Mouse (Mus musculus): Measurements from ENCODE around the gene 1700066M21Rik. TPM values are rescaled to one million over a fixed set of nuclear protein-coding genes. Genes with fewer than 3 reads are reported as not detected.

1700066M21Rik gene
- total and polyA plus RNA-seq, 3 experiments: 9.9 to 11.7 TPM; not detected in 1

- H3K79me2 ChIP-seq (ENCODE audit: control insufficient read depth, insufficient read depth, low read length, poor library complexity): no peaks in the 10 kb centered on the region
- H3K9me3 ChIP-seq (replicated peaks; ENCODE audit: insufficient read depth, low read length): no peaks in the 10 kb centered on the region
- TF ChIP-seq CHD2 (IDR thresholded peaks at IDR 0.05; ENCODE audit: low read length) (no peak), NRF1 (IDR thresholded peaks at IDR 0.05; ENCODE audit: insufficient read depth, low read depth, low read length, poor library complexity, severe bottlenecking) (no peak), MXI1 (IDR thresholded peaks at IDR 0.05; ENCODE audit: low read depth, low read length) (no peak), POLR2A (IDR thresholded peaks at IDR 0.05; ENCODE audit: control insufficient read depth in 1 of 2, insufficient read depth in 1 of 2, low read depth in 1 of 2, low read length in 2 of 2, poor library complexity in 1 of 2) (no peak), KAT2A (conservative IDR thresholded peaks at IDR 0.05; ENCODE audit: low read depth, low read length) (no peak), MAZ (IDR thresholded peaks at IDR 0.05; ENCODE audit: low read depth, low read length) (no peak), ZMIZ1 (IDR thresholded peaks at IDR 0.05; ENCODE audit: low read depth, low read length) (no peak)
- no peaks in the 10 kb centered on the region for H3K36me3 ChIP-seq (ENCODE audit: control insufficient read depth in 1 of 2, insufficient read depth in 2 of 2, low read length in 2 of 2)
- H3K27me3 ChIP-seq (ENCODE audit: control insufficient read depth in 1 of 2, insufficient read depth in 2 of 2, low read length in 2 of 2): no peaks in the 10 kb centered on the region
- no peak overlapping the region for H3K4me3 ChIP-seq (ENCODE audit: control insufficient read depth in 1 of 2, insufficient read depth in 1 of 2, low read depth in 2 of 2, low read length in 2 of 2)
- H3K9ac ChIP-seq (ENCODE audit: control insufficient read depth, low read depth, low read length, poor library complexity, severe bottlenecking): no peak overlapping the region
- DNase-seq (ENCODE audit: low read depth, low spot score): no peak
- H3K27ac ChIP-seq (ENCODE audit: control insufficient read depth, low read depth, low read length): no peak overlapping the region
- no peaks in the 10 kb centered on the region for H3K4me1 ChIP-seq (ENCODE audit: control insufficient read depth in 1 of 2, insufficient read depth in 2 of 2, low read length in 2 of 2)
These were observed 8.3 kb upstream of the 1700066M21Rik start for GRCm38 (mm10) chr1:57369111-57369510.

GRCm38 (mm10) chr1:57370451-57370850 is 7.0 kb upstream of the 1700066M21Rik start:
- Histone ChIP-seq H3K4me1 (ENCODE audit: control insufficient read depth in 1 of 2, insufficient read depth in 2 of 2, low read length in 2 of 2) (peaks cover 0 to 6% of the 10 kb centered on the region in 2 experiments; a peak in 2 of 4 replicates), H3K4me3 (ENCODE audit: control insufficient read depth in 1 of 2, insufficient read depth in 1 of 2, low read depth in 2 of 2, low read length in 2 of 2) (no peak overlapping the region), H3K27ac (ENCODE audit: control insufficient read depth, low read depth, low read length) (no peak overlapping the region), H3K36me3 (ENCODE audit: control insufficient read depth in 1 of 2, insufficient read depth in 2 of 2, low read length in 2 of 2) (peaks cover 0 to 12% of the 10 kb centered on the region in 2 experiments; a peak in 2 of 4 replicates), H3K9me3 (replicated peaks; ENCODE audit: insufficient read depth, low read length) (no peaks in the 10 kb centered on the region), H3K27me3 (ENCODE audit: control insufficient read depth in 1 of 2, insufficient read depth in 2 of 2, low read length in 2 of 2) (no peaks in the 10 kb centered on the region), H3K9ac (ENCODE audit: control insufficient read depth, low read depth, low read length, poor library complexity, severe bottlenecking) (no peak overlapping the region), H3K79me2 (ENCODE audit: control insufficient read depth, insufficient read depth, low read length, poor library complexity) (no peaks in the 10 kb centered on the region)
- no peak for DNase-seq (ENCODE audit: low read depth, low spot score)
- TF ChIP-seq ETS1 (IDR thresholded peaks at IDR 0.05; ENCODE audit: low read depth, low read length): no peak
- TF ChIP-seq NRF1 (IDR thresholded peaks at IDR 0.05; ENCODE audit: insufficient read depth, low read depth, low read length, poor library complexity, severe bottlenecking): no peak
- TF ChIP-seq ZMIZ1 (IDR thresholded peaks at IDR 0.05; ENCODE audit: low read depth, low read length): no peak
- no peak for TF ChIP-seq ZNF384 (IDR thresholded peaks at IDR 0.05; ENCODE audit: low read depth, low read length)
- TF ChIP-seq POLR2AphosphoS5 (IDR thresholded peaks at IDR 0.05; ENCODE audit: borderline replicate concordance, low read depth, low read length): no peak
- TF ChIP-seq MEF2A (IDR thresholded peaks at IDR 0.05; ENCODE audit: extremely low read depth, insufficient replicate concordance, low read depth, low read length, poor library complexity, severe bottlenecking): no peak
- TF ChIP-seq RAD21 (IDR thresholded peaks at IDR 0.05; ENCODE audit: low read depth, low read length): no peak
- no peak for TF ChIP-seq MAX (IDR thresholded peaks at IDR 0.05; ENCODE audit: low read length)
- no peak for TF ChIP-seq SIN3A (IDR thresholded peaks at IDR 0.05; ENCODE audit: low read length)
- no peak for TF ChIP-seq ZC3H11A (IDR thresholded peaks at IDR 0.05; ENCODE audit: low read depth, low read length)
- TF ChIP-seq JUND (IDR thresholded peaks at IDR 0.05; ENCODE audit: low read depth, low read length): no peak
- TF ChIP-seq POLR2AphosphoS2 (IDR thresholded peaks at IDR 0.05; ENCODE audit: low read length): no peak
- no peak for TF ChIP-seq TCF12 (IDR thresholded peaks at IDR 0.05; ENCODE audit: low read depth, low read length)
